In genomic region chr17:84097871-84098430, GRCm38 (mm10) we compare ENCODE assay signal across 21 mouse cellular contexts.
A peak's percentile ranks its signal among the peaks of the same experiment; 100 is the strongest.
DNase-seq lines count a peak whose midpoint lies in the region; ATAC-seq and TF ChIP-seq lines count a peak whose summit lies in the region.
"Had no signal": no experiment of that assay in that cellular context is flagged by ENCODE, and none has a peak within 500 bp of the region (broad histone marks: within the 10 kb centered on the region; RNA-seq: fewer than 3 reads in every experiment).

No protein-coding gene starts in this region.

- no peak for ATAC-seq in forebrain, embryonic 15.5 days (replicated peaks)
- no peak for ATAC-seq in forebrain, embryonic 16.5 days
- ATAC-seq in hindbrain, embryonic 12.5 days (ENCODE audit: low FRiP score), result no peak
- ATAC-seq in hindbrain, embryonic 16.5 days, result no peak
- ATAC-seq in midbrain, postnatal 0 days (ENCODE audit: low FRiP score), result no peak
- no peak for ATAC-seq in midbrain, embryonic 15.5 days (replicated peaks)
- no peak for ATAC-seq in neural tube, embryonic 15.5 days (ENCODE audit: low FRiP score)
- ATAC-seq: liver, postnatal 0 days had no signal

- H3K9ac ChIP-seq in forebrain, embryonic 15.5 days (replicated peaks), result no peak overlapping the region
- no peak overlapping the region for H3K9ac ChIP-seq in forebrain, embryonic 16.5 days (replicated peaks; ENCODE audit: low read depth, low read length)
- no peak overlapping the region for H3K9ac ChIP-seq in hindbrain, embryonic 12.5 days
- no peak overlapping the region for H3K9ac ChIP-seq in hindbrain, embryonic 16.5 days (ENCODE audit: low read depth, low read length)
- no peak overlapping the region for H3K9ac ChIP-seq in midbrain, postnatal 0 days (replicated peaks; ENCODE audit: low read length, poor library complexity, severe bottlenecking)
- H3K9ac ChIP-seq in midbrain, embryonic 15.5 days, result no peak overlapping the region
- H3K9ac ChIP-seq in neural tube, embryonic 15.5 days (replicated peaks), result no peak overlapping the region
- H3K9ac ChIP-seq: liver, postnatal 0 days had no signal

- no peaks in the 10 kb centered on the region for H3K27me3 ChIP-seq in forebrain, embryonic 15.5 days
- H3K27me3 ChIP-seq in forebrain, embryonic 16.5 days (replicated peaks; ENCODE audit: control insufficient read depth, insufficient read depth, low read length), result no peaks in the 10 kb centered on the region
- H3K27me3 ChIP-seq in hindbrain, embryonic 12.5 days, result peaks cover 3% of the 10 kb centered on the region; the same call in 1 of the 2 replicates
- H3K27me3 ChIP-seq in hindbrain, embryonic 16.5 days (replicated peaks; ENCODE audit: control insufficient read depth, insufficient read depth, low read length), result no peaks in the 10 kb centered on the region
- no peaks in the 10 kb centered on the region for H3K27me3 ChIP-seq in midbrain, postnatal 0 days (ENCODE audit: insufficient read depth, low read length)
- H3K27me3 ChIP-seq in midbrain, embryonic 15.5 days (replicated peaks), result no peaks in the 10 kb centered on the region
- no peaks in the 10 kb centered on the region for H3K27me3 ChIP-seq in neural tube, embryonic 15.5 days (replicated peaks)
- H3K27me3 ChIP-seq: CH12.LX had no signal

- no peak for TF ChIP-seq CTCF in midbrain, postnatal 0 days (IDR thresholded peaks at IDR 0.05)

- no peaks in the 10 kb centered on the region for H3K9me3 ChIP-seq in forebrain, embryonic 15.5 days
- no peaks in the 10 kb centered on the region for H3K9me3 ChIP-seq in forebrain, embryonic 16.5 days (ENCODE audit: control insufficient read depth, low read length)
- H3K9me3 ChIP-seq in hindbrain, embryonic 12.5 days (replicated peaks), result no peaks in the 10 kb centered on the region
- no peaks in the 10 kb centered on the region for H3K9me3 ChIP-seq in hindbrain, embryonic 16.5 days (ENCODE audit: control insufficient read depth, low read length)
- no peaks in the 10 kb centered on the region for H3K9me3 ChIP-seq in midbrain, postnatal 0 days (ENCODE audit: low read length)
- H3K9me3 ChIP-seq in midbrain, embryonic 15.5 days, result no peaks in the 10 kb centered on the region
- H3K9me3 ChIP-seq in neural tube, embryonic 15.5 days (replicated peaks), result no peaks in the 10 kb centered on the region

- H3K27ac ChIP-seq in forebrain, embryonic 15.5 days (replicated peaks), result 0 out of 2 replicates have a peak overlapping the region, but pooled peaks have one; percentile 84
- H3K27ac ChIP-seq in forebrain, embryonic 16.5 days (ENCODE audit: low read length), result no peak overlapping the region
- H3K27ac ChIP-seq in hindbrain, embryonic 12.5 days, result 0 out of 2 replicates have a peak overlapping the region, but pooled peaks have one; percentile 87
- H3K27ac ChIP-seq in hindbrain, embryonic 16.5 days (ENCODE audit: low read depth, low read length), result no peak overlapping the region
- peak overlapping the region; percentile 67; the same call in 1 of the 2 replicates for H3K27ac ChIP-seq in midbrain, postnatal 0 days (ENCODE audit: low read depth, low read length)
- H3K27ac ChIP-seq in midbrain, embryonic 15.5 days, result no peak overlapping the region
- peak overlapping the region; percentile 77; the same call in 1 of the 2 replicates for H3K27ac ChIP-seq in neural tube, embryonic 15.5 days (replicated peaks)
- H3K27ac ChIP-seq: kidney, postnatal 0 days had no signal

- no peak overlapping the region for H3K4me2 ChIP-seq in forebrain, embryonic 15.5 days (replicated peaks)
- H3K4me2 ChIP-seq in forebrain, embryonic 16.5 days (ENCODE audit: low read length), result no peak overlapping the region
- H3K4me2 ChIP-seq in hindbrain, embryonic 12.5 days (replicated peaks), result no peak overlapping the region
- no peak overlapping the region for H3K4me2 ChIP-seq in hindbrain, embryonic 16.5 days (ENCODE audit: low read length)
- no peak overlapping the region for H3K4me2 ChIP-seq in midbrain, postnatal 0 days (ENCODE audit: low read depth, low read length, poor library complexity, severe bottlenecking)
- no peak overlapping the region for H3K4me2 ChIP-seq in midbrain, embryonic 15.5 days
- H3K4me2 ChIP-seq in neural tube, embryonic 15.5 days, result no peak overlapping the region
- H3K4me2 ChIP-seq: heart, embryonic 11.5 days had no signal

- DNase-seq in midbrain, postnatal 0 days (ENCODE audit: low spot score), result no peak
- DNase-seq in cerebellum, adult 9-10 months, result no peak
- DNase-seq: adrenal gland, postnatal 36 days; cerebellum, adult 18-20 months; cerebellum, postnatal 36 days; gastrocnemius, postnatal 10 days; kidney, adult 18-20 months; left cerebral cortex, postnatal 4 days; liver, postnatal 0 days; lung, postnatal 10 days; right cerebral cortex, postnatal 25 days; thymus, postnatal 14 days had no signal

- peaks cover 30% of the 10 kb centered on the region for H3K4me1 ChIP-seq in forebrain, embryonic 15.5 days
- peaks cover 22% of the 10 kb centered on the region for H3K4me1 ChIP-seq in forebrain, embryonic 16.5 days (replicated peaks; ENCODE audit: control insufficient read depth, insufficient read depth, low read length)
- H3K4me1 ChIP-seq in hindbrain, embryonic 12.5 days, result peaks cover 38% of the 10 kb centered on the region
- H3K4me1 ChIP-seq in hindbrain, embryonic 16.5 days (ENCODE audit: control insufficient read depth, insufficient read depth, low read depth, low read length), result peaks cover 15% of the 10 kb centered on the region
- H3K4me1 ChIP-seq in midbrain, postnatal 0 days (ENCODE audit: insufficient read depth, low read length), result no peaks in the 10 kb centered on the region
- H3K4me1 ChIP-seq in midbrain, embryonic 15.5 days, result peaks cover 14% of the 10 kb centered on the region
- peaks cover 30% of the 10 kb centered on the region for H3K4me1 ChIP-seq in neural tube, embryonic 15.5 days

- H3K36me3 ChIP-seq in forebrain, embryonic 15.5 days, result no peaks in the 10 kb centered on the region
- H3K36me3 ChIP-seq in forebrain, embryonic 16.5 days (ENCODE audit: control insufficient read depth, insufficient read depth), result no peaks in the 10 kb centered on the region
- no peaks in the 10 kb centered on the region for H3K36me3 ChIP-seq in hindbrain, embryonic 12.5 days
- H3K36me3 ChIP-seq in hindbrain, embryonic 16.5 days (ENCODE audit: control insufficient read depth, insufficient read depth, low read length), result no peaks in the 10 kb centered on the region
- no peaks in the 10 kb centered on the region for H3K36me3 ChIP-seq in midbrain, postnatal 0 days (ENCODE audit: insufficient read depth, low read length)
- H3K36me3 ChIP-seq in midbrain, embryonic 15.5 days (replicated peaks), result no peaks in the 10 kb centered on the region
- no peaks in the 10 kb centered on the region for H3K36me3 ChIP-seq in neural tube, embryonic 15.5 days

- 92% methylated on average over 6 of the region's 6 CpGs for WGBS in forebrain, embryonic 15.5 days
- 95% methylated on average over 6 of the region's 6 CpGs for WGBS in forebrain, embryonic 16.5 days
- 91% methylated on average over 6 of the region's 6 CpGs for WGBS in hindbrain, embryonic 12.5 days
- WGBS in hindbrain, embryonic 16.5 days, result 93% methylated on average over 6 of the region's 6 CpGs
- 88% methylated on average over 6 of the region's 6 CpGs for WGBS in midbrain, postnatal 0 days
- WGBS in midbrain, embryonic 15.5 days, result 92% methylated on average over 6 of the region's 6 CpGs
- 95% methylated on average over 6 of the region's 6 CpGs for WGBS in neural tube, embryonic 15.5 days

- no peak overlapping the region for H3K4me3 ChIP-seq in forebrain, embryonic 15.5 days
- H3K4me3 ChIP-seq in forebrain, embryonic 16.5 days (replicated peaks; ENCODE audit: low read length), result no peak overlapping the region
- no peak overlapping the region for H3K4me3 ChIP-seq in hindbrain, embryonic 12.5 days
- no peak overlapping the region for H3K4me3 ChIP-seq in hindbrain, embryonic 16.5 days (ENCODE audit: low read length)
- no peak overlapping the region for H3K4me3 ChIP-seq in midbrain, postnatal 0 days (ENCODE audit: low read depth, low read length)
- H3K4me3 ChIP-seq in midbrain, embryonic 15.5 days, result no peak overlapping the region
- H3K4me3 ChIP-seq in neural tube, embryonic 15.5 days (replicated peaks), result no peak overlapping the region

Comparison
In these comparisons a context has a peak if more than half of its experiments do, and no peak if none do; other contexts are left out.
1. H3K27ac ChIP-seq: peak in forebrain, embryonic 15.5 days (single experiment), hindbrain, embryonic 12.5 days (single experiment), midbrain, postnatal 0 days (single experiment) and neural tube, embryonic 15.5 days (single experiment); none in forebrain, embryonic 16.5 days (single experiment), hindbrain, embryonic 16.5 days (single experiment) and midbrain, embryonic 15.5 days (single experiment).